Mouse (Mus musculus) olfactory bulb, adult 2 months (tissue): ENCODE data around the gene Nrg4.

Experiments
- CTCF ChIP-seq: fragments of 200-500 bp; IDR thresholded peaks from 2 replicates; pipeline ENCODE4 v1.5.1; 2012; ENCODE audit warnings: low read depth, mild to moderate bottlenecking, low read length, moderate library complexity; ENCODE audit not compliant: insufficient read depth
- POLR2A ChIP-seq: fragments of 200-500 bp; IDR thresholded peaks from 2 replicates; pipeline ENCODE4 v1.6.1; 2012; ENCODE audit warnings: mild to moderate bottlenecking, low read depth, low read length, moderate library complexity; ENCODE audit not compliant: insufficient read depth

DNA sequence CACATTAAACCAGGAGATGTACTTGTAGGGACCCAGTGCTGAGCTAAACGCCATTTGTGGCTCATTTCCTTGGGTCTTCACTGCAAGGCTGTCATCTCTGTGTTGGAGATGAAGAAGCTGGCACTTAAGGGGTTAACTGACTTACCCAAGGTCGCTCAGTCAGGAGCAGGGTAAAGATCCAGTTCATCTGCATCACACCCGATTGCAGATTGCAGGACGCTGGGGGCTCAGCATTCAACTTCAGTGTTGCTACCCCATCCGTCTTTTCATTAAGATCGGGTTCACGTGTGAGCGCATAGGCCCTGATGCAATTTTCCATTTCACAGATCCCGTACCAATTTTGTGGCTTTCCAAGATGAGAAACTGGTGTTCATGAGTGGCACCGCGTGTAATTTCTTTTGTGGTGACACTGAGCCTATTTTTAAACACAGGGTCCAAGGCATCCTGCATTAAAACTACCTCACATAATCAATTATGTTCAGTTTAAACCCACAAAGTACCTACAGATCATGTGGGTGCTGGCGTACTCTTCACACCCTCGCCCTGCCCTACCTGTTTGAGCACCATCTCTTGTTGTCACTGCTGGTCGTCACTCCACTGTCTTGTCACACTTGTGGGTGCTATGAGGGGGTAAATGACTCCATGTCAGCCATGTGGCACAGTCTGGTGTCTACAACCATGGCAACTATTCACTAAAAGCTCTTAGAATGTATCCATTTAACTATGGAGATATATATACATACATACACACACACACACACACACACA, 1.7 kb upstream of the Nrg4 start:
- no peak for TF ChIP-seq POLR2A
- no peak for TF ChIP-seq CTCF
